Mouse (Mus musculus) liver, postnatal 0 days (tissue): ENCODE results near the gene Cog5.

Source experiments
- CTCF ChIP-seq: sonication (generic); IDR thresholded peaks from 2 replicates; pipeline ENCODE4 v1.5.1; 2016; ENCODE audit warnings: antibody characterized with exemption, low read depth
- EP300 ChIP-seq: IDR thresholded peaks from 2 replicates; pipeline ENCODE4 v1.6.1; 2016; ENCODE audit warnings: antibody characterized with exemption, low read depth, mild to moderate bottlenecking

- no peak for TF ChIP-seq EP300
- TF ChIP-seq CTCF = no peak
These were observed 2.2 kb downstream of the Cog5 start for GRCm38 (mm10) chr12:31656841-31657240.
